Mouse (Mus musculus) small intestine, adult 2 months (tissue): ENCODE data around the gene Myl6. TPM values are rescaled to one million over a fixed set of nuclear protein-coding genes. Genes with fewer than 3 reads are reported as not detected.

Experiments used
- H3K27ac ChIP-seq: fragments of 200-500 bp; 2 replicates; pipeline ENCODE4 v1.5.1; 2012; ENCODE audit warnings: low read depth, low read length, control low read depth, inconsistent platforms; ENCODE audit not compliant: insufficient read depth
- H3K27me3 ChIP-seq: fragments of 200-500 bp; 2 replicates; pipeline ENCODE4 v1.6.1; 2012; ENCODE audit warnings: mild to moderate bottlenecking, moderate library complexity, low read length, inconsistent platforms; ENCODE audit not compliant: control insufficient read depth, insufficient read depth
- H3K36me3 ChIP-seq: fragments of 200-500 bp; 2 replicates; pipeline ENCODE4 v1.6.1; 2012; ENCODE audit warnings: mild to moderate bottlenecking, low read length, control low read depth, inconsistent platforms; ENCODE audit not compliant: control insufficient read depth, insufficient read depth
- H3K4me1 ChIP-seq: fragments of 200-500 bp; 2 replicates; pipeline ENCODE4 v1.6.1; 2012; ENCODE audit warnings: low read length, inconsistent platforms, mixed read lengths; ENCODE audit not compliant: control insufficient read depth, insufficient read depth, insufficient read length
- H3K4me3 ChIP-seq: fragments of 200-500 bp; 2 replicates; pipeline ENCODE4 v1.5.1; 2012; ENCODE audit warnings: low read depth, mild to moderate bottlenecking, control low read depth, inconsistent platforms, low read length, moderate library complexity
- CTCF ChIP-seq: fragments of 200-500 bp; IDR thresholded peaks from 2 replicates; pipeline ENCODE4 v1.5.1; 2012; ENCODE audit warnings: low read depth, mild to moderate bottlenecking, control low read depth, inconsistent platforms, low read length, moderate library complexity, mixed read lengths; ENCODE audit not compliant: insufficient replicate concordance, insufficient read length; ENCODE audit errors: extremely low read depth
- POLR2A ChIP-seq: fragments of 200-500 bp; IDR thresholded peaks from 2 replicates; pipeline ENCODE4 v1.6.1; 2012; ENCODE audit warnings: low read depth, mild to moderate bottlenecking, control low read depth, inconsistent platforms, low read length, moderate library complexity
- WGBS: fragments of 180-500 bp; shearing (Covaris S2); methylation state at CpG from one replicate; pipeline ENCODE4 v1.1.7; 2018; 5-methylcytosine and 5-hydroxymethylcytosine counted together
- polyA plus RNA-seq: library from polyadenylated mRNA; depleted of rRNA; stranded (reverse); fragments of >200 nt; gene quantifications from 2 replicates; pipeline ENCODE4 v1.2.3, GENCODE M21; 2012

Myl6 gene
- polyA plus RNA-seq, 1 experiment = 749 TPM

DNA sequence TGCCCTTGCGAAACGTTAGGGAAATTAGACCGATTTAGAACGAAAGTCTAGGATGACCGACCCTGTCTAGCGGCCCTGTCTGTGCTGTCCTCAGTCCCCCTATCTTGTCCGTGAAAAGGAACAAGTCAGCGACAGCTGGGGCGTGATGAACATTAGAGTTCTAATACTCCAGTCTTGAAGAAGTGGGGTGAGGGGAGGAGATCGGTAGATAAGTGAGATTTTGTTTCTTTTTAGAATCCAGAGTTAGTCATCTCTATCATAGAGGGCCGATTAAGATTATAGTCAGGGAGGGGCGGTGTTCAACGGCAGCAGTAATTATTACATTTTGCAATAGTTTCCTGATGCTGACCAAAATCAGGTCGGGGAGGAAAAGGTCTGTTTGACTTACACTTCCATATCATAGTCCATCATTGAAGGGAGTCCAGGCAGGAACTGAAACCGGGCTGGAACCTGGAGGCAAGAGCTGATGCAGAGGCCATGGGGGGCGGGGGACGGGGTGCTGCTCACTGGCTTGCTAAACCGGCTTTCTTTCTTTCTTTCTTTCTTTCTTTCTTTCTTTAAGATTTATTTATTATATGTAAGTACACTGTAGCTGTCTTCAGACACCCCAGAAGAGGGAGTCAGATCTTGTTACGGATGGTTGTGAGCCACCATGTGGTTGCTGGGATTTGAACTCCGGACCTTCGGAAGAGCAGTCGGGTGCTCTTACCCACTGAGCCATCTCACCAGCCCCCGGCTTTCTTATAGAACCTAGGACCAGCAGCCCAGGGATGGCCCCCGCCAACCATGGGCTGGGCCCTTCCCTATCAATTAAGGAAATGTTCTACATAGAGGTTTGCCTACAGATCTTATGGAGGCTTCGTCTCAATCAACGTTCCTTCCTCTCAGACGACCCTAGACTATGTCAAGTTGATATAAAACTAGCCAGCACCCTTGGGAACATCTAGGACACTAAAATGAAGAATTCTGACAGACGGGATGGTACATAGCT, 32.7 kb upstream of the Myl6 start:
- Histone ChIP-seq H3K4me1 (no peaks in the 10 kb centered on the region), H3K36me3 (no peaks in the 10 kb centered on the region), H3K4me3 (peak overlapping the region; percentile 54), H3K27ac (peak overlapping the region; percentile 51), H3K27me3 (no peaks in the 10 kb centered on the region)
- TF ChIP-seq CTCF (no peak), POLR2A (no peak)
- WGBS = 20% methylated on average over 28 of the region's 28 CpGs

- Histone ChIP-seq H3K4me1 (no peaks in the 10 kb centered on the region), H3K27me3 (no peaks in the 10 kb centered on the region), H3K4me3 (peak within 1 kb of the TSS; percentile 81), H3K36me3 (peaks cover 5% of the 10 kb centered on the region; the same call in 1 of the 2 replicates), H3K27ac (peak within 1 kb of the TSS; percentile 69)
- peak; percentile 63; the same call in 1 of the 2 replicates for TF ChIP-seq POLR2A
- TF ChIP-seq CTCF = 0 out of 2 replicates have a peak, but pooled peaks have one; percentile 29
- WGBS = under 1% methylated on average over 37 of the region's 37 CpGs
Measured at GRCm38 (mm10) chr10:128525671-128526308, 31.8 kb upstream of the Myl6 start, which contains the start of gene Esyt1. Gene Esyt1, minus strand, starts transcription at chr10:128525871.

GRCm38 (mm10) chr10:128524732-128525662, 31.1 kb upstream of the Myl6 start:
- Histone ChIP-seq H3K27ac (peak overlapping the region; percentile 69), H3K4me1 (no peaks in the 10 kb centered on the region), H3K36me3 (peaks cover 6% of the 10 kb centered on the region; the same call in 1 of the 2 replicates), H3K27me3 (no peaks in the 10 kb centered on the region), H3K4me3 (peak overlapping the region; percentile 81)
- WGBS = under 1% methylated on average over 58 of the region's 58 CpGs
- no peak; the same call in none of the 2 replicates for TF ChIP-seq POLR2A
- TF ChIP-seq CTCF = no peak

DNA sequence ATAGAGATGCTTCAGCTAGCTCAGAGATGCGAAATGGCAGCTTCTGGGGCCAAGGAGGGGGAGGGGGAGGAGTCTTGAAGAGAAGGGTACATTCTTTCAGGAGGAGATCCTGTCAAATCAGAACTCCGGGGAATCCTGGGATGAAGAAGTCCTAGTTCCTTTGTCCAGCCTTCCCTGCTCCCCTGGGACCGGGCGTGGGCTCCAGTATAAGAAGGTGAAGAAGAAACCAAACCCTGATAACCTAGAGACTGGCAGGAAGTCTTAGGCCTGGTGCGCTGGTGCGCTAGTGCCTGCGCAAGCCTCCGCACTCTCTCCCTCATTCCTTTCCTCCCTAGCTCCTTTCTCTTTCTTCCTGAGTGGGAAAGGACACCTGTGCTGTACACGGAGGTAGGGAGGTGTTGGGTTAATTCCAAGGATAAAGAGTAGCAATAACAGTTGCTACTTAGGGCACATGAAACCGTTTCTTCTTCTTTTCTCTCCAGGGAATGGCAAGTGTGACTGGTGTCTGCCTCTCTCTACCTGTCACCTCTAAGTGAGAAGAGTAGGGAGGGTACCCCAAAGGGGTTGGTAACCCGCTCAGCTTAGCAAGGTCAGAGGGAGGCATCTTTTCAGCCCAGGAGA, 30.3 kb upstream of the Myl6 start:
- H3K27ac ChIP-seq = peak overlapping the region; percentile 69
- peaks cover 6% of the 10 kb centered on the region; the same call in 1 of the 2 replicates for H3K36me3 ChIP-seq
- WGBS = 43% methylated on average over 11 of the region's 11 CpGs

GRCm38 (mm10) chr10:128522351-128522750, 28.4 kb upstream of the Myl6 start:
- Histone ChIP-seq H3K4me3 (no peak overlapping the region), H3K27me3 (no peaks in the 10 kb centered on the region), H3K36me3 (peaks cover 14% of the 10 kb centered on the region), H3K4me1 (no peaks in the 10 kb centered on the region), H3K27ac (no peak overlapping the region)
- TF ChIP-seq POLR2A = no peak
- no peak for TF ChIP-seq CTCF
- 84% methylated on average over 6 of the region's 6 CpGs for whole genome bisulfite sequencing

More for the DNA sequence above, 30.3 kb upstream of the Myl6 start:
- H3K27me3 ChIP-seq = no peaks in the 10 kb centered on the region
- no peaks in the 10 kb centered on the region for H3K4me1 ChIP-seq
- H3K4me3 ChIP-seq = peak overlapping the region; percentile 81
- TF ChIP-seq CTCF (no peak), POLR2A (0 out of 2 replicates have a peak, but pooled peaks have one; percentile 3)

GRCm38 (mm10) chr10:128520591-128520990, 26.6 kb upstream of the Myl6 start:
- H3K27me3 ChIP-seq = no peaks in the 10 kb centered on the region
- no peak overlapping the region for H3K4me3 ChIP-seq
- H3K4me1 ChIP-seq = no peaks in the 10 kb centered on the region
- 91% methylated on average over 16 of the region's 16 CpGs for WGBS
- TF ChIP-seq CTCF (no peak), POLR2A (no peak)
- no peak overlapping the region for H3K27ac ChIP-seq
- peaks cover 24% of the 10 kb centered on the region for H3K36me3 ChIP-seq
